Mouse (Mus musculus) embryonic facial prominence, embryonic 10.5 days (tissue): ENCODE measurements around the gene Vinac1. TPM values are rescaled to one million over a fixed set of nuclear protein-coding genes. Genes with fewer than 3 reads are reported as not detected.

Experiments
- DNase-seq: peaks from one replicate; pipeline ENCODE4 v3.0.0-alpha.2; 2017; ENCODE audit warnings: low spot score
- H3K27ac ChIP-seq: fragments of 300-500 bp; sonication (generic); replicated peaks from 2 replicates; pipeline ENCODE4 v1.5.1; 2016; ENCODE audit warnings: mild to moderate bottlenecking
- H3K27me3 ChIP-seq: fragments of 300-500 bp; sonication (generic); replicated peaks from 2 replicates; pipeline ENCODE4 v1.6.1; 2016; ENCODE audit warnings: low read depth, mild to moderate bottlenecking; ENCODE audit not compliant: poor library complexity, severe bottlenecking
- H3K36me3 ChIP-seq: fragments of 300-500 bp; sonication (generic); replicated peaks from 2 replicates; pipeline ENCODE4 v1.6.1; 2016; ENCODE audit warnings: mild to moderate bottlenecking, moderate library complexity
- H3K4me1 ChIP-seq: fragments of 300-500 bp; sonication (generic); 2 replicates; pipeline ENCODE4 v1.6.1; 2016
- H3K4me3 ChIP-seq: fragments of 300-500 bp; sonication (generic); 2 replicates; pipeline ENCODE4 v1.5.1; 2016; ENCODE audit warnings: mild to moderate bottlenecking, moderate library complexity
- H3K9me3 ChIP-seq: fragments of 300-500 bp; sonication (generic); 2 replicates; pipeline ENCODE4 v1.6.1; 2016; ENCODE audit warnings: mild to moderate bottlenecking
- WGBS: fragments of 180-500 bp; shearing (Covaris S2); methylation state at CpG from one replicate; pipeline ENCODE4 v1.1.7; 2016; 5-methylcytosine and 5-hydroxymethylcytosine counted together
- polyA plus RNA-seq: library from polyadenylated mRNA; unstranded; fragments of >200 nt; fragmentation: Nextera tagmentation; extraction: Ambion mirVana; gene quantifications from 2 replicates; pipeline ENCODE4 v1.2.1, GENCODE M21; 2016

Vinac1 gene
- polyA plus RNA-seq: 0.07 TPM in 1 of 2 replicates, not detected in the other

GRCm38 (mm10) chr2:129047811-129048210 lies at the start of gene Vinac1:
Vinac1 (minus strand) TSS chr2:129048172.
- H3K27me3 ChIP-seq: no peaks in the 10 kb centered on the region
- no peaks in the 10 kb centered on the region for H3K9me3 ChIP-seq
- H3K4me1 ChIP-seq: no peaks in the 10 kb centered on the region
- H3K36me3 ChIP-seq: no peaks in the 10 kb centered on the region
- H3K27ac ChIP-seq: no peak within 1 kb of the TSS
- H3K4me3 ChIP-seq: no peak within 1 kb of the TSS
- no peak for DNase-seq
- 79% methylated on average over 8 of the region's 8 CpGs for WGBS

GRCm38 (mm10) chr2:129093926-129094724 lies 46.2 kb upstream of the Vinac1 start:
- H3K4me3 ChIP-seq: no peak overlapping the region
- H3K27me3 ChIP-seq: no peaks in the 10 kb centered on the region
- 89% methylated on average over 18 of the region's 18 CpGs for WGBS
- peaks cover 55% of the 10 kb centered on the region for H3K36me3 ChIP-seq
- H3K9me3 ChIP-seq: no peaks in the 10 kb centered on the region
- H3K4me1 ChIP-seq: no peaks in the 10 kb centered on the region
- DNase-seq: no peak
- H3K27ac ChIP-seq: no peak overlapping the region

GRCm38 (mm10) chr2:129092810-129093209 lies 44.8 kb upstream of the Vinac1 start:
- H3K4me1 ChIP-seq: no peaks in the 10 kb centered on the region
- no peaks in the 10 kb centered on the region for H3K27me3 ChIP-seq
- no peaks in the 10 kb centered on the region for H3K9me3 ChIP-seq
- DNase-seq: no peak
- H3K4me3 ChIP-seq: no peak overlapping the region
- H3K36me3 ChIP-seq: peaks cover 66% of the 10 kb centered on the region
- H3K27ac ChIP-seq: no peak overlapping the region
- 92% methylated on average over 12 of the region's 12 CpGs for WGBS

GRCm38 (mm10) chr2:129090370-129090769 lies 42.4 kb upstream of the Vinac1 start:
- Histone ChIP-seq H3K27ac (no peak overlapping the region), H3K27me3 (no peaks in the 10 kb centered on the region), H3K36me3 (peaks cover 89% of the 10 kb centered on the region), H3K4me1 (no peaks in the 10 kb centered on the region), H3K4me3 (no peak overlapping the region), H3K9me3 (no peaks in the 10 kb centered on the region)
- no peak for DNase-seq
- WGBS: 83% methylated on average over 4 of the region's 4 CpGs

DNA sequence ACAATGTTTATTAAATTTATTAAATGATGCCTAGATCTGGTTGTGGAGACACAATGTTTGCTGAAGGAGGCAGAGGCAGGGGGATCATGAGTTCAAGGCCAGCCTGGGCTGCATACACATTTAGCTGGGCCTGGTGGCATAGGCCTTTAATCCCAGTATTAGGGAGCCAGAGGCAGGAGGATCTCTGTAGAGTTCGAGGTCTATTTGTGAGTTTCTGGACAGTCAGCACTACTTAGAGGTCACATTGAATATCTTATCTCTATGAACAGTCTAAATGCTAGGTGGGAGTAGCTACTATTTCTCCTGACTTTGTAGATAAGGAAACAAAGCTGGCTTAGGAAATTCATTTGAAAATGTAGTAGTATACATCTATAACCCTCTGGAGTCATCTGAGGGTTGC lies 39.5 kb upstream of the Vinac1 start:
- DNase-seq: no peak
- Histone ChIP-seq H3K27me3 (no peaks in the 10 kb centered on the region), H3K36me3 (peaks cover 79% of the 10 kb centered on the region), H3K4me3 (no peak overlapping the region), H3K9me3 (no peaks in the 10 kb centered on the region), H3K27ac (no peak overlapping the region), H3K4me1 (no peaks in the 10 kb centered on the region)
- WGBS: 96% methylated on average over 1 of the region's 1 CpGs

GRCm38 (mm10) chr2:129084959-129085358 lies 37.0 kb upstream of the Vinac1 start:
- 52% methylated on average over 2 of the region's 2 CpGs for WGBS
- Histone ChIP-seq H3K9me3 (no peaks in the 10 kb centered on the region), H3K27me3 (no peaks in the 10 kb centered on the region), H3K36me3 (peaks cover 81% of the 10 kb centered on the region), H3K27ac (no peak overlapping the region), H3K4me3 (no peak overlapping the region), H3K4me1 (no peaks in the 10 kb centered on the region)
- peak; percentile 64 for DNase-seq

- no peaks in the 10 kb centered on the region for H3K27me3 ChIP-seq
- no peak for DNase-seq
- H3K4me1 ChIP-seq: no peaks in the 10 kb centered on the region
- 91% methylated on average over 5 of the region's 5 CpGs for WGBS
- H3K4me3 ChIP-seq: no peak overlapping the region
- H3K9me3 ChIP-seq: no peaks in the 10 kb centered on the region
- no peak overlapping the region for H3K27ac ChIP-seq
- peaks cover 81% of the 10 kb centered on the region for H3K36me3 ChIP-seq
Measured at GRCm38 (mm10) chr2:129083514-129083913, 35.5 kb upstream of the Vinac1 start.

DNA sequence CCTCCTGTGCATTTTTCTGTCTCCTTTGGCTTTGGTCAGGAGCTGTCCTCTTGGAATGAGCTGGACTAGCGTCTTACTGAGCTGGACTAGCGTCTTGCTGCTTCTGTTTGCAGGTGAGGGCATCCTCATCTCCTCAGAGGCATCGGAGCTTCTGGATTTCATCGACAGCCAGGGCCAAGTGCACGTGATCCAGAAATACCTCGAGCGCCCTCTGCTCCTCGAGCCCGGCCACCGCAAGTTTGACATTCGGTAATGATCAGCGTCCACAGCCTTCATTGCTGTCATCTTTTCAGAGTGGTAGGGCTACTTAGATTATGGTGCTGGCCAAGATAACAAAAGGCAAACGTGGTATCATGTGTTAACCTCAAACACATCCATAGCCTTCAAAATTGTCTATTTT lies 33.1 kb upstream of the Vinac1 start:
- DNase-seq: no peak
- H3K36me3 ChIP-seq: peaks cover 83% of the 10 kb centered on the region
- WGBS: 68% methylated on average over 13 of the region's 13 CpGs

DNA sequence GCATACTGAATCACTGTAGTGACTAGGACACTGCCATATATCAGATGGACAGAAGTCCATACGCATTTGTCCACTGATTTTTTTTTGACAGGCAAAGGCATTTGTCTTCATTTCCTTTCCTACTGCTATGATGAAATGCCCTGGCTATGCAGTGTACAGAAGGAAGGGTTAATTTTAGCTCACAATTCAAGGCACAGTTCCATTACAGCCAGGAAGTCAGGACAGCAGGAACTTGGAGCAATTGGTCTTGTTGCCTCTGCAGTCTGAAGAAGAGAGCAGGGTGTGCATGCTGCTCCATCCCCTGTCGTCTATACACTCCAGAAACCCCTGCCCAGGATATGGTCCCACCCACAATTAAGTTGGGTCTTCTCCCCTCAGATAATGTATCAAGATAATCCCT lies 31.2 kb upstream of the Vinac1 start:
- Histone ChIP-seq H3K36me3 (peaks cover 73% of the 10 kb centered on the region), H3K27me3 (no peaks in the 10 kb centered on the region), H3K27ac (no peak overlapping the region), H3K4me3 (no peak overlapping the region), H3K4me1 (no peaks in the 10 kb centered on the region), H3K9me3 (0 out of 2 replicates have a peak, but pooled peaks cover 3% of the 10 kb centered on the region)
- DNase-seq: no peak
- WGBS: 86% methylated on average over 2 of the region's 2 CpGs

More for the DNA sequence above, 33.1 kb upstream of the Vinac1 start:
- Histone ChIP-seq H3K27me3 (no peaks in the 10 kb centered on the region), H3K27ac (no peak overlapping the region), H3K4me1 (no peaks in the 10 kb centered on the region), H3K9me3 (0 out of 2 replicates have a peak, but pooled peaks cover 3% of the 10 kb centered on the region), H3K4me3 (no peak overlapping the region)

DNA sequence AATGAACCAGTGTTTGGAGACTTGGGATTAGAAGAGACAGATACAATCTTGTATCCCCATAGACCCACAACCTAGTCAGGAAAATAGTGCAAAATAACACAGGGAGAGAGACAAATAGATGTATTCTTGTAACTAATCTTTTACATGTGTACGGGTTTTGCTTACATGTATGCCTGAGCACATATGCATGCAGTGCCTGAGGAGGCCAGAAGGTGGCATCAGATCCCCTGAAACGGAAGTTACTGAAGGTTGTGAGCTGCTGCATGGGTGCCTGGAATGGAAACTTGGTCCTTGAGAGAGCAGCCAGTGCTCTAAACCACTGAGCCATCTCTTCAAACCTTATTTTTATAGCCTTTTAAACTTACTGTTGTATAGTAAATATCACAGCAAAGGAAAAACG lies 30.3 kb upstream of the Vinac1 start:
- Histone ChIP-seq H3K4me1 (no peaks in the 10 kb centered on the region), H3K4me3 (no peak overlapping the region), H3K27me3 (no peaks in the 10 kb centered on the region), H3K27ac (no peak overlapping the region), H3K36me3 (peaks cover 67% of the 10 kb centered on the region), H3K9me3 (0 out of 2 replicates have a peak, but pooled peaks cover 3% of the 10 kb centered on the region)
- peak; percentile 31 for DNase-seq
- 85% methylated on average over 3 of the region's 3 CpGs for WGBS

DNA sequence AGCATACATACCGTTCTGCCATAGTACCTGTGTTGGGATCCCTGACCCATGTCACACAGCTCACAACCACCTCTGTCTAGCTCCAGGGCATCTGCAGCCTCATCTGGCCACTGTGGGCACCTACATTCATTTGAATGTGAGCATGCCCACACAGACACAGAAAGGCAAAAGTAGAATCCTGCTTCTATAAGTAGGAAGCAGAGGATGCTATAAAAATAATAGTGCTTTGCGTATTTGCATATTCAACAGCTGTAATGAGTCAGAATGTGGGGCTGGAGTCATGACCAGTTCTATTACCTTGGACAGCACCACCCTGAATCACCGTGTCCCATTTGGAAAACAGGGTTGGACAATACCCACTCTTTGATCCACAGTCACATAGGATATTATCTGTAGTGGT lies 22.3 kb upstream of the Vinac1 start:
- no peaks in the 10 kb centered on the region for H3K9me3 ChIP-seq
- WGBS: 88% methylated on average over 3 of the region's 3 CpGs
- no peaks in the 10 kb centered on the region for H3K27me3 ChIP-seq
- H3K36me3 ChIP-seq: peaks cover 29% of the 10 kb centered on the region
- peaks cover 19% of the 10 kb centered on the region for H3K4me1 ChIP-seq
- H3K4me3 ChIP-seq: no peak overlapping the region
- no peak overlapping the region for H3K27ac ChIP-seq
- DNase-seq: no peak

DNA sequence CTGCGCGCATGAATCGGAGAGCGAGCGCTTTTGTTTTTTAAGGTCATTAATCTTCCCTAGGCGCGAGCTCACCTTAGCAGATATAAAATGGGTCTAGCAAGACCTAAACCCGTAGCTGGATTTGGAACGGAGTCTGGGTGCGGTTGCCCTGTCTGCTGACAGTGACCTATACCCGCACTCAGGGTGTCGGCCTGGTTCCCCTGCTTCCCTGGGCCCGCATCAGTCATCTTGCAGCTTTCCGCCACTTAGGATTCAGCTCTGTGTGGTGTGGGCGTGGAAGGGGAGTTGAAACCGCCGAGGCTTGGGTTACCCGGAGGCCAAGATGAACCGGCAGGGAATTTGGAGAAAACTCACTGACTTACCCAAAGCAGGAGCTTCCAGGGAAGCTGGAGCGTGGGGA lies 18.4 kb upstream of the Vinac1 start:
- peak overlapping the region; percentile 92 for H3K4me3 ChIP-seq
- WGBS: 1% methylated on average over 20 of the region's 20 CpGs
- DNase-seq: peak; percentile 70
- peaks cover 22% of the 10 kb centered on the region for H3K4me1 ChIP-seq
- peak overlapping the region; percentile 92 for H3K27ac ChIP-seq
- no peaks in the 10 kb centered on the region for H3K9me3 ChIP-seq
- peaks cover 29% of the 10 kb centered on the region for H3K36me3 ChIP-seq
- H3K27me3 ChIP-seq: no peaks in the 10 kb centered on the region
